Mouse (Mus musculus) thymus, adult 2 months (tissue): ENCODE data around the gene Zc3h7a.

ENCODE experiments used
- CTCF ChIP-seq: fragments of 200-500 bp; IDR thresholded peaks from 2 replicates; pipeline ENCODE4 v1.5.1; 2012; ENCODE audit warnings: mild to moderate bottlenecking, control low read depth, low read length, moderate library complexity, borderline replicate concordance; ENCODE audit not compliant: control insufficient read depth, poor library complexity, insufficient read depth; ENCODE audit errors: extremely low read depth
- POLR2A ChIP-seq: fragments of 200-500 bp; IDR thresholded peaks from 2 replicates; pipeline ENCODE4 v1.6.1; 2012; ENCODE audit warnings: mild to moderate bottlenecking, low read length, control low read depth, moderate library complexity; ENCODE audit not compliant: control insufficient read depth, poor library complexity, insufficient read depth; ENCODE audit errors: extremely low read depth

DNA sequence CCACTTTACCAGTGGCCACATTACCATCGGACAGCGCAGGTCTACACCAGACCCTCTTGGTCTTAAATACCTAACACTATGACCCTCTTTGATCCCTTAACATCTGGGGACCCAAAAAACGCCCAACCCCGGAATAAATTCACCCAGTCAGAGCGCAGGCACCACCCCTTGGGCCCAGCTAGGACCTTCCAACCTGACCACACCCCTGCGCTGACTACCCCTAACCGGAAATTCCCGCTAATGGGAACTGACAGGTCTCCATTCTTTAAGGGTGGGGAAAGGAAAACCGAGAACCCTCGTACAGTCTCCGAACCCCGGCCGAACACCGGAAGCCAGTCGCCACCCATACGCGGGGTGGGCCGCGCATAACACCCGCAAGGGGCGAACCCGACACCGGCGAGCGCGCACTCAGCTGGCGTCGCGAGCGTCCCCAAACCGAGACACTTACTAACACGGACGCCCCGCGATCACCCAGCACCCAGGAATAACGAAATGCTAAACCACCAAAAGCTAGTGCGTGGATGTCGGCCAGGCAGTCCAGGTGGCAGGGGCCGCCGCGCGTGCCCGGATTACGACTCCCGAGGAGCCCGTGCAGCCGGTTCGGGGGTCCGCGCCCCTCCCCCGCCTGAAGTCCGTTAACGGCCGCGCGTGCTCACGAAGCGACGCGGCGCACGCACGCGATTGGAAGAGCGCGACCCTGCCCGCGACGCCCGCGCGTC lies 545 bp downstream of the Zc3h7a start:
- TF ChIP-seq POLR2A (no peak), CTCF (no peak)
